Mouse (Mus musculus): Measurements from ENCODE around the gene Gm20388.

DNA sequence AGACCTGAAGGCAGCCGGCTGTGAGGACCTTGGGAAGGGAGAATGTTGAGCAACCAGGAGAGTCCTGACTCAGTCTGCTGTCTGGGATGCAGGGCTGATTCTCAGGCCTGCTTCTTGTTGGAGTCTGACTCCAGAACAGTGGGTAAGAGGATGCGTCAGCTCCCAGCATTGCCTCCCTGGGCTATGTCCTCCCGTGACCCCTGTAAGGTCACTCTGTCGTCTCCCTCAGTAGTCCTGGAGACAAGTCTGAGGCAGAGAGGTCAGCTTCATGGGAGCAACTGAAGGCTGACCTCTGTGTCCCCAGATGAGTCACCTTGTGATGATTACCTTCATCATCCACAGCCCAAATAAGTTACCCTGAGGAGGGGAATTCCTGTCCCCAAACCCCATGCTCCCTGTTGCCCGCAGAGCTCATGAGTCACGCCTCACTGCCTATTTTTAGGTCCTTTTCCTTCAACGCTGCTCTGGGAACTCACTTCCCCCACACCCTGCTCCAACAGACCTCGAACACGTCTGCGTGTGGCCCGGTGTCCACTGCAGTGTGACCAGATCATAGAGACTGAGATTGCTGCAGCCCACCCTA lies 2234.2 kb downstream of the Gm20388 start:
- TF ChIP-seq CTCF (IDR thresholded peaks at IDR 0.05; ENCODE audit: low read depth, low read length): no peak
- TF ChIP-seq TAL1 (conservative IDR thresholded peaks at IDR 0.05; ENCODE audit: low read depth, low read length): no peak
- TF ChIP-seq GATA1 (IDR thresholded peaks at IDR 0.05; ENCODE audit: borderline replicate concordance, low read length): no peak

Measured in G1E (cell line).